In the genomic region with DNA sequence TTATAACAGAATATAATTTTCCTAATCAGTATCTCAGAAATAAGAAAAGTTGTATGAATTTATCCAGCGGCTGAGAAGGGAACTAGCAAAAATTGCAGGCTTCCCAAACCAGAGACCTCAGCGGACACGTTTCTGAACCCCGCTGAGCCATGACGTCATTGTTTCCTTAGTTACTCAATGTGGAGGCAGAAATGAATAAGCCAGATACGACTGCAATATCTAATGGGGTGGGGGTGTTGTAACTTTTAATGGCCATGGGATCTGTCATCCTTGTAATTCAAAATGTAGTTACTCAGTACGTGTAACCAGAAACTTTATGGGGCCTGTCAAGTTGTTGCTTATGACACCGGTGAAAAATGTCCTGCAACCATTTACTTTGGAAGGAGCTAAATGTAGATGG, we compare ENCODE assay signal across 20 mouse cellular contexts. TPM values are rescaled to one million over a fixed set of nuclear protein-coding genes. Genes with fewer than 3 reads are reported as not detected.
A peak's percentile ranks its signal among the peaks of the same experiment; 100 is the strongest.
DNase-seq lines count a peak whose midpoint lies in the region; ATAC-seq and TF ChIP-seq lines count a peak whose summit lies in the region.
"Had no signal": no experiment of that assay in that cellular context is flagged by ENCODE, and none has a peak within 500 bp of the region (broad histone marks: within the 10 kb centered on the region; RNA-seq: fewer than 3 reads in every experiment).

No protein-coding gene starts in this region.

- TF ChIP-seq POLR2A in limb, embryonic 14.5 days (IDR thresholded peaks at IDR 0.05; ENCODE audit: borderline replicate concordance, extremely low read depth, insufficient read depth, insufficient read length): no peak

- no peak overlapping the region for H3K4me3 ChIP-seq in kidney, embryonic 15.5 days (replicated peaks)
- H3K4me3 ChIP-seq in limb, embryonic 14.5 days (replicated peaks; ENCODE audit: low read length): no peak overlapping the region
- H3K4me3 ChIP-seq in limb, embryonic 10.5 days: no peak overlapping the region
- H3K4me3 ChIP-seq: embryonic facial prominence, embryonic 13.5 days; forebrain, embryonic 12.5 days; heart, embryonic 12.5 days; hindbrain, embryonic 10.5 days had no signal

- H3K4me2 ChIP-seq in kidney, embryonic 15.5 days: no peak overlapping the region
- no peak overlapping the region for H3K4me2 ChIP-seq in limb, embryonic 14.5 days (replicated peaks; ENCODE audit: low read depth, low read length, severe bottlenecking)
- H3K4me2 ChIP-seq: embryonic facial prominence, embryonic 13.5 days; forebrain, embryonic 12.5 days; heart, embryonic 12.5 days; hindbrain, embryonic 14.5 days had no signal

- 0 out of 2 replicates have a peak, but pooled peaks cover 2% of the 10 kb centered on the region for H3K4me1 ChIP-seq in kidney, embryonic 15.5 days
- H3K4me1 ChIP-seq in limb, embryonic 14.5 days (ENCODE audit: control insufficient read depth, insufficient read depth, low read length): no peaks in the 10 kb centered on the region
- H3K4me1 ChIP-seq in limb, embryonic 10.5 days: peaks cover 3% of the 10 kb centered on the region; the same call in 1 of the 2 replicates
- H3K4me1 ChIP-seq: embryonic facial prominence, embryonic 13.5 days; forebrain, embryonic 12.5 days; heart, embryonic 12.5 days; hindbrain, embryonic 10.5 days had no signal

- H3K9ac ChIP-seq in kidney, embryonic 15.5 days: no peak overlapping the region
- no peak overlapping the region for H3K9ac ChIP-seq in limb, embryonic 14.5 days (ENCODE audit: low read depth, low read length, severe bottlenecking)
- H3K9ac ChIP-seq: embryonic facial prominence, embryonic 13.5 days; forebrain, embryonic 12.5 days; heart, embryonic 12.5 days; hindbrain, embryonic 14.5 days had no signal

- no peak for DNase-seq in kidney, adult 11 months
- peak; percentile 43 for DNase-seq in limb, embryonic 14.5 days (ENCODE audit: low spot score)
- no peak for DNase-seq in limb, embryonic 10.5 days (ENCODE audit: low spot score)
- DNase-seq in gastrocnemius, postnatal 4 days (ENCODE audit: low spot score in 2 of 2): no peak
- DNase-seq: adrenal gland, postnatal 10 days; cerebellum, adult 11 months; cerebellum, adult 8-10 months; cerebellum, postnatal 14 days; gastrocnemius, postnatal 10 days; heart, adult 18-20 months had no signal

- 54% methylated on average over 8 of the region's 8 CpGs for whole genome bisulfite sequencing in kidney, embryonic 15.5 days
- WGBS in limb, embryonic 14.5 days: 52% methylated on average over 8 of the region's 8 CpGs
- WGBS in limb, embryonic 10.5 days: 90% methylated on average over 8 of the region's 8 CpGs

- no peaks in the 10 kb centered on the region for H3K36me3 ChIP-seq in kidney, embryonic 15.5 days
- no peaks in the 10 kb centered on the region for H3K36me3 ChIP-seq in limb, embryonic 14.5 days (ENCODE audit: control insufficient read depth, insufficient read depth, low read length)
- H3K36me3 ChIP-seq in limb, embryonic 10.5 days: no peaks in the 10 kb centered on the region
- H3K36me3 ChIP-seq: embryonic facial prominence, embryonic 13.5 days; forebrain, embryonic 12.5 days; G1E; heart, embryonic 12.5 days; hindbrain, embryonic 10.5 days had no signal

- peaks cover 3% of the 10 kb centered on the region; the same call in 1 of the 2 replicates for H3K9me3 ChIP-seq in kidney, embryonic 15.5 days (replicated peaks)
- H3K9me3 ChIP-seq in limb, embryonic 14.5 days (ENCODE audit: control insufficient read depth, low read length): no peaks in the 10 kb centered on the region
- no peaks in the 10 kb centered on the region for H3K9me3 ChIP-seq in limb, embryonic 10.5 days (replicated peaks)
- H3K9me3 ChIP-seq: forebrain, embryonic 12.5 days had no signal

- ATAC-seq in kidney, embryonic 15.5 days (replicated peaks; ENCODE audit: low FRiP score): peak; percentile 70
- no peak for ATAC-seq in limb, embryonic 14.5 days (ENCODE audit: low FRiP score, low read depth)
- peak; percentile 42 for ATAC-seq in granulocyte monocyte progenitor cell, adult 5-6 weeks (replicated peaks; ENCODE audit: poor library complexity, severe bottlenecking)
- ATAC-seq in monocyte, adult 5-6 weeks (replicated peaks; ENCODE audit: insufficient number of reproducible peaks, low FRiP score, low TSS enrichment, poor library complexity, severe bottlenecking): no peak
- ATAC-seq: forebrain, embryonic 16.5 days had no signal

- peak overlapping the region; percentile 65 for H3K27ac ChIP-seq in kidney, embryonic 15.5 days
- H3K27ac ChIP-seq in limb, embryonic 14.5 days (replicated peaks; ENCODE audit: low read depth, low read length): no peak overlapping the region
- no peak overlapping the region for H3K27ac ChIP-seq in limb, embryonic 10.5 days
- H3K27ac ChIP-seq: embryonic facial prominence, embryonic 13.5 days; forebrain, embryonic 12.5 days; hindbrain, embryonic 10.5 days; hindbrain, embryonic 14.5 days had no signal

- no peaks in the 10 kb centered on the region for H3K27me3 ChIP-seq in kidney, embryonic 15.5 days
- no peaks in the 10 kb centered on the region for H3K27me3 ChIP-seq in limb, embryonic 14.5 days (ENCODE audit: control insufficient read depth, insufficient read depth, low read length)
- no peaks in the 10 kb centered on the region for H3K27me3 ChIP-seq in limb, embryonic 10.5 days (ENCODE audit: low read depth, poor library complexity, severe bottlenecking)
- H3K27me3 ChIP-seq: embryonic facial prominence, embryonic 13.5 days; forebrain, embryonic 12.5 days; heart, embryonic 12.5 days had no signal

RNA-seq across cellular contexts. Expression of gene Smim15, which starts 31.1 kb away (rescaled TPM):
- 76.2 and 79.8 TPM in 2 replicates for polyA plus RNA-seq in kidney, embryonic 15.5 days (2015; fragmentation: Nextera tagmentation; extraction: Ambion mirVana)
- polyA plus RNA-seq in limb, embryonic 14.5 days (2012; rRNA removed): 32.5 and 48.1 TPM in 2 replicates
- 49.3 and 50.3 TPM in 2 replicates for polyA plus RNA-seq in limb, embryonic 14.5 days (2014; fragmentation: Nextera tagmentation; extraction: Ambion mirVana)
- polyA plus RNA-seq in limb, embryonic 10.5 days (2016; fragmentation: Nextera tagmentation; extraction: Ambion mirVana): 49.5 and 54.3 TPM in 2 replicates
- 38.6 and 39.6 TPM in 2 replicates for total RNA-seq in granulocyte monocyte progenitor cell, adult 5-6 weeks (2014; fragmentation: Nextera tagmentation)
- total RNA-seq in granulocyte monocyte progenitor cell, adult 5-6 weeks (2017): 73.2 and 98.4 TPM in 2 replicates
- total RNA-seq in gastrocnemius, postnatal 4 days (2021): 10 to 100 TPM; 27.6 to 28.5 TPM
- total RNA-seq in monocyte, adult 5-6 weeks (2017): 119 to 177 TPM (median 170 TPM) in 3 replicates

Comparison
In these comparisons a context has a peak if more than half of its experiments do, and no peak if none do; other contexts are left out.
1. ATAC-seq: peak in kidney, embryonic 15.5 days (single experiment) and granulocyte monocyte progenitor cell, adult 5-6 weeks (single experiment); none in limb, embryonic 14.5 days (single experiment) and monocyte, adult 5-6 weeks (single experiment).